Mouse (Mus musculus): Measurements from ENCODE around the gene Ift140. TPM values are rescaled to one million over a fixed set of nuclear protein-coding genes. Genes with fewer than 3 reads are reported as not detected.

Ift140 gene
- polyA plus RNA-seq, 1 experiment from 2014 or later: 18.4 TPM

- 77% methylated on average over 9 of the region's 9 CpGs for whole genome bisulfite sequencing
- Histone ChIP-seq H3K4me3 (no peak overlapping the region), H3K27ac (no peak overlapping the region), H3K4me1 (no peaks in the 10 kb centered on the region), H3K27me3 (ENCODE audit: insufficient read depth, poor library complexity, severe bottlenecking) (no peaks in the 10 kb centered on the region), H3K9me3 (no peaks in the 10 kb centered on the region), H3K36me3 (peaks cover 44% of the 10 kb centered on the region)
- DNase-seq (ENCODE audit: low spot score): no peak
Measured at GRCm38 (mm10) chr17:25053274-25053673, 37.4 kb downstream of the Ift140 start.

GRCm38 (mm10) chr17:25057041-25057440, 41.2 kb downstream of the Ift140 start:
- H3K27me3 ChIP-seq (ENCODE audit: insufficient read depth, poor library complexity, severe bottlenecking): no peaks in the 10 kb centered on the region
- no peak overlapping the region for H3K27ac ChIP-seq
- no peak overlapping the region for H3K4me3 ChIP-seq
- WGBS: 84% methylated on average over 6 of the region's 6 CpGs
- H3K4me1 ChIP-seq: no peaks in the 10 kb centered on the region
- H3K36me3 ChIP-seq: peaks cover 49% of the 10 kb centered on the region
- H3K9me3 ChIP-seq: no peaks in the 10 kb centered on the region
- DNase-seq (ENCODE audit: low spot score): no peak

GRCm38 (mm10) chr17:25063261-25063660, 47.4 kb downstream of the Ift140 start:
- H3K36me3 ChIP-seq: peaks cover 40% of the 10 kb centered on the region

GRCm38 (mm10) chr17:25063872-25064271, 48.0 kb downstream of the Ift140 start:
- 71% methylated on average over 12 of the region's 12 CpGs for WGBS
- H3K27me3 ChIP-seq (ENCODE audit: insufficient read depth, poor library complexity, severe bottlenecking): no peaks in the 10 kb centered on the region
- peaks cover 38% of the 10 kb centered on the region for H3K36me3 ChIP-seq
- peak overlapping the region; percentile 22; the same call in 1 of the 2 replicates for H3K27ac ChIP-seq
- H3K4me3 ChIP-seq: no peak overlapping the region
- H3K4me1 ChIP-seq: peaks cover 33% of the 10 kb centered on the region
- H3K9me3 ChIP-seq: no peaks in the 10 kb centered on the region
- DNase-seq (ENCODE audit: low spot score): no peak

More at GRCm38 (mm10) chr17:25063261-25063660, 47.4 kb downstream of the Ift140 start:
- Histone ChIP-seq H3K9me3 (no peaks in the 10 kb centered on the region), H3K4me1 (peaks cover 26% of the 10 kb centered on the region), H3K27me3 (ENCODE audit: insufficient read depth, poor library complexity, severe bottlenecking) (no peaks in the 10 kb centered on the region), H3K27ac (no peak overlapping the region), H3K4me3 (no peak overlapping the region)
- DNase-seq (ENCODE audit: low spot score): no peak
- WGBS: 92% methylated on average over 4 of the region's 4 CpGs

GRCm38 (mm10) chr17:25064351-25064750, 48.5 kb downstream of the Ift140 start:
- DNase-seq (ENCODE audit: low spot score): no peak
- 0 out of 2 replicates have a peak overlapping the region, but pooled peaks have one; percentile 5 for H3K4me3 ChIP-seq
- 47% methylated on average over 9 of the region's 9 CpGs for WGBS
- peak overlapping the region; percentile 22; the same call in 1 of the 2 replicates for H3K27ac ChIP-seq
- H3K4me1 ChIP-seq: peaks cover 37% of the 10 kb centered on the region
- peaks cover 33% of the 10 kb centered on the region for H3K36me3 ChIP-seq
- no peaks in the 10 kb centered on the region for H3K9me3 ChIP-seq
- no peaks in the 10 kb centered on the region for H3K27me3 ChIP-seq (ENCODE audit: insufficient read depth, poor library complexity, severe bottlenecking)

- no peak overlapping the region for H3K27ac ChIP-seq
- no peaks in the 10 kb centered on the region for H3K9me3 ChIP-seq
- 81% methylated on average over 3 of the region's 3 CpGs for WGBS
- H3K4me1 ChIP-seq: peaks cover 41% of the 10 kb centered on the region
- no peaks in the 10 kb centered on the region for H3K27me3 ChIP-seq (ENCODE audit: insufficient read depth, poor library complexity, severe bottlenecking)
- peaks cover 37% of the 10 kb centered on the region for H3K36me3 ChIP-seq
- no peak overlapping the region for H3K4me3 ChIP-seq
- no peak for DNase-seq (ENCODE audit: low spot score)
Measured at GRCm38 (mm10) chr17:25065189-25065588, 49.3 kb downstream of the Ift140 start.

GRCm38 (mm10) chr17:25066595-25066994, 50.7 kb downstream of the Ift140 start:
- Histone ChIP-seq H3K27ac (peak overlapping the region; percentile 70; the same call in 1 of the 2 replicates), H3K4me1 (peaks cover 41% of the 10 kb centered on the region)

GRCm38 (mm10) chr17:25067442-25067851, 51.6 kb downstream of the Ift140 start:
- H3K27ac ChIP-seq: peak overlapping the region; percentile 70
- H3K4me3 ChIP-seq: no peak overlapping the region
- no peaks in the 10 kb centered on the region for H3K27me3 ChIP-seq (ENCODE audit: insufficient read depth, poor library complexity, severe bottlenecking)
- WGBS: 43% methylated on average over 8 of the region's 8 CpGs
- H3K36me3 ChIP-seq: peaks cover 30% of the 10 kb centered on the region
- peaks cover 41% of the 10 kb centered on the region for H3K4me1 ChIP-seq
- H3K9me3 ChIP-seq: no peaks in the 10 kb centered on the region
- no peak for DNase-seq (ENCODE audit: low spot score)

More at GRCm38 (mm10) chr17:25066595-25066994, 50.7 kb downstream of the Ift140 start:
- Histone ChIP-seq H3K4me3 (no peak overlapping the region), H3K27me3 (ENCODE audit: insufficient read depth, poor library complexity, severe bottlenecking) (no peaks in the 10 kb centered on the region), H3K9me3 (no peaks in the 10 kb centered on the region), H3K36me3 (peaks cover 38% of the 10 kb centered on the region)
- 86% methylated on average over 7 of the region's 7 CpGs for WGBS
- no peak for DNase-seq (ENCODE audit: low spot score)

- H3K4me3 ChIP-seq: no peak overlapping the region
- 0 out of 2 replicates have a peak overlapping the region, but pooled peaks have one; percentile 18 for H3K27ac ChIP-seq
- 43% methylated on average over 2 of the region's 2 CpGs for WGBS
- H3K27me3 ChIP-seq (ENCODE audit: insufficient read depth, poor library complexity, severe bottlenecking): no peaks in the 10 kb centered on the region
- H3K36me3 ChIP-seq: peaks cover 32% of the 10 kb centered on the region
- no peak for DNase-seq (ENCODE audit: low spot score)
- no peaks in the 10 kb centered on the region for H3K9me3 ChIP-seq
- peaks cover 41% of the 10 kb centered on the region for H3K4me1 ChIP-seq
Measured at GRCm38 (mm10) chr17:25068690-25069089, 52.8 kb downstream of the Ift140 start.

- Histone ChIP-seq H3K27me3 (ENCODE audit: insufficient read depth, poor library complexity, severe bottlenecking) (no peaks in the 10 kb centered on the region), H3K9me3 (no peaks in the 10 kb centered on the region), H3K36me3 (0 out of 2 replicates have a peak, but pooled peaks cover 14% of the 10 kb centered on the region), H3K4me3 (no peak overlapping the region), H3K4me1 (peaks cover 13% of the 10 kb centered on the region), H3K27ac (peak overlapping the region; percentile 32; the same call in 1 of the 2 replicates)
- 90% methylated on average over 4 of the region's 4 CpGs for WGBS
- no peak for DNase-seq (ENCODE audit: low spot score)
Measured at GRCm38 (mm10) chr17:25076906-25077305, 61.0 kb downstream of the Ift140 start.

- no peaks in the 10 kb centered on the region for H3K27me3 ChIP-seq (ENCODE audit: insufficient read depth, poor library complexity, severe bottlenecking)
- peak overlapping the region; percentile 51 for H3K4me3 ChIP-seq
- peak overlapping the region; percentile 85 for H3K27ac ChIP-seq
- DNase-seq (ENCODE audit: low spot score): no peak
- no peaks in the 10 kb centered on the region for H3K9me3 ChIP-seq
- WGBS: 75% methylated on average over 13 of the region's 13 CpGs
- 0 out of 2 replicates have a peak, but pooled peaks cover 14% of the 10 kb centered on the region for H3K36me3 ChIP-seq
- peaks cover 22% of the 10 kb centered on the region for H3K4me1 ChIP-seq
Measured at GRCm38 (mm10) chr17:25077771-25078372, 62.0 kb downstream of the Ift140 start.

- DNase-seq (ENCODE audit: low spot score): no peak
- H3K27me3 ChIP-seq (ENCODE audit: insufficient read depth, poor library complexity, severe bottlenecking): no peaks in the 10 kb centered on the region
- peaks cover 45% of the 10 kb centered on the region for H3K4me1 ChIP-seq
- H3K9me3 ChIP-seq: no peaks in the 10 kb centered on the region
- WGBS: 85% methylated on average over 13 of the region's 13 CpGs
- H3K4me3 ChIP-seq: peak overlapping the region; percentile 51
- H3K27ac ChIP-seq: peak overlapping the region; percentile 85
- 0 out of 2 replicates have a peak, but pooled peaks cover 9% of the 10 kb centered on the region for H3K36me3 ChIP-seq
Measured at GRCm38 (mm10) chr17:25080210-25080609, 64.3 kb downstream of the Ift140 start.

GRCm38 (mm10) chr17:25080960-25081381, 65.1 kb downstream of the Ift140 start:
- WGBS: 63% methylated on average over 11 of the region's 11 CpGs
- Histone ChIP-seq H3K36me3 (0 out of 2 replicates have a peak, but pooled peaks cover 9% of the 10 kb centered on the region), H3K4me1 (peaks cover 51% of the 10 kb centered on the region), H3K27ac (peak overlapping the region; percentile 85), H3K9me3 (no peaks in the 10 kb centered on the region), H3K4me3 (peak overlapping the region; percentile 51), H3K27me3 (ENCODE audit: insufficient read depth, poor library complexity, severe bottlenecking) (no peaks in the 10 kb centered on the region)
- no peak for DNase-seq (ENCODE audit: low spot score)

Data from heart, embryonic 10.5 days (tissue).